Mouse (Mus musculus): ENCODE measurements around the gene Tex12.

DNA sequence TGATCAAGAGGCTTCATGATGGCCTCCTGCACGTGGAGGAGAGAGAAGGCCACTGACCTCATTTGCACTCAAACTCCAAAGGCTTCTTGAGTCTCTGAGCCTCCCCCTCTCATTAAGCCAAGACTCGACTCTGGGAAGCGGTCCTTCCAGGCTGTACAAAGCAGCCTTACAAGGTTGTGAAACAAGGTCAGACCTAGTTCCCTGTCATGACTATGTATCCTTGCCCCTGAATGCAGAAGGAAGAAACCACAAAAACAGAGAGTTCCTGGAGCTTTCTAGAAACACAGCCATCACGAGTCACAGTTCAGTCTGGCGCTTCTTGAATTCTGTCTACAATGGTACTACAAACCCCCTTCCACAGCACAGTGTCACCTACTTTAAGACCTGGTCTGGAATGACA lies 38.6 kb downstream of the Tex12 start:
- TF ChIP-seq CTCF (IDR thresholded peaks at IDR 0.05; ENCODE audit: low read depth, low read length) = no peak
- TF ChIP-seq GATA2 (IDR thresholded peaks at IDR 0.05; ENCODE audit: borderline replicate concordance, low read depth, low read length) = no peak
- no peak for TF ChIP-seq POLR2AphosphoS5 (IDR thresholded peaks at IDR 0.05; ENCODE audit: insufficient replicate concordance, low read depth, low read length)
- TF ChIP-seq TAL1 (conservative IDR thresholded peaks at IDR 0.05; ENCODE audit: low read depth, low read length) = no peak
- TF ChIP-seq GATA1 (IDR thresholded peaks at IDR 0.05; ENCODE audit: borderline replicate concordance, low read length) = no peak
